Mouse (Mus musculus) kidney, adult 18-20 months (tissue): ENCODE data around the gene Myof.

ENCODE experiments used
- DNase-seq: peaks from one replicate; pipeline ENCODE4 v3.0.0; 2021

Gene Myof

DNA sequence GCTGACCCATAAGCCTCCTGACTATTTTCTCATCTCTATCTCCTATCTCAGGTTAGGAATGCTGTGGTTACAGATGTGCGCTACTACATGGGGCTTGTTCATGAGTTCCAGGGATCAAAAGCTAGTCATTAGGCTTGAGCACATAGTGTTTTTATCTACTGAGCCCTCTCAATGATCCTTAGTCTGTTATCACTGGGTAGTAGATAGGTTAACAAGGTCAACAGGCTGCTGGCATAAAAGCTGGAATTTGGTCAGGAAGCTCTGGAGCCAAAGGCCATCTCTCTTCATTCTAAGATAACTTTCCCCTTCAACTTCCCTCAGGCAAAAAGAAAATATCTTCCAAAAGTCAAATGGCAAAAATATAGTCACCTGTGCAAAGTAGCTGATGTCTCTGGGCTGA is 183.1 kb downstream of the Myof start:
- DNase-seq: no peak

DNA sequence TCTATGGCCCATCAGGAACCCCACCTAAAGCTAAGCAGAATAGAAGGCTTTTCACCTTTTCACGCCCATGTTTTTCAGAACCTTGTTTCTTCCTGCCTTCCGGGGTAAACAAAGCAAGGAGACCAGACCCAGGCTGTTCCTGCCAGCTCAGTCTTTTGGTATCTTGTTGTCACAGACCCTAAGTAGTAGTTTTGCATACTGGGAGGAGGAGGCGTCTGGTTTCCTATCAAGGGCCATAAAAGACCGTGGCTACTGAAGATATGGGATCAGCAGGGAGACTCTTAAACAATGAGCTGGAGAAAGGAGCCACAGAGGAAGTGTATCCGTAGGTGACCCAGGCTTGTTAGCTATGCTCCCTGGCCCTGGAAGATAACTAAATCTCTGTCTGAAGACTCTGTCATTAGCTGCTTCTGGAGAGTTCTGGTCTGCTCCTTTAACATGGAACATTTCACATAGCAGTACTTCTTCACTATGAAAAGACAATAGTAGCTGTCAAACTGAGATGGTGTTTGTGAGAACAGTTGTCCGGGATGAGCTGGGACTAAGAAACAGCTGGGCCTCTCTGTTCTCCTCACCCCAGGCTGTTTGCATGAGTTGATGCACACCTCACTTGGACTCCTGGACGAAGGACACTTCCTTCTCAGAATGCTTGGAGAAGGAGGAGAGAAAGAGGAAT is 184.8 kb downstream of the Myof start:
- no peak for DNase-seq

DNA sequence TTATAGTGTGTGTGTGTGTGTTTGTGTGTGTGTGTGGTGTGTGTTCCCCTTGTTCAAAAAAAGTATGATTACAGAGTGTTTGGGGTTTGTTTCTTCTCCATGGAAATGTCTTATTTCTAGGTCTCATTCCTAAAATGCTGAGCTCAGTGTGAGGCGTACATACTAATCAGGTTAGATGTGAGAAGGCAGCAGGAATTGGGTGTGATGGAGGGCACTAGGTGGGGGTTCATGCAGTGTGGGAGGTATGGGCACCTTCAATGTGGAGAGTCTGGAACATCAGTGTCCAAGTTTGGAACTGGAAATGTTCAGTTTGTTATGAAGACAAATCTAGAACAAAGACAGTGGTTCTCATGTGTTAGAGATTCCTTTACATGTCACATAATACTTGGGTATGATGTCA is 191.3 kb downstream of the Myof start:
- DNase-seq: no peak

DNA sequence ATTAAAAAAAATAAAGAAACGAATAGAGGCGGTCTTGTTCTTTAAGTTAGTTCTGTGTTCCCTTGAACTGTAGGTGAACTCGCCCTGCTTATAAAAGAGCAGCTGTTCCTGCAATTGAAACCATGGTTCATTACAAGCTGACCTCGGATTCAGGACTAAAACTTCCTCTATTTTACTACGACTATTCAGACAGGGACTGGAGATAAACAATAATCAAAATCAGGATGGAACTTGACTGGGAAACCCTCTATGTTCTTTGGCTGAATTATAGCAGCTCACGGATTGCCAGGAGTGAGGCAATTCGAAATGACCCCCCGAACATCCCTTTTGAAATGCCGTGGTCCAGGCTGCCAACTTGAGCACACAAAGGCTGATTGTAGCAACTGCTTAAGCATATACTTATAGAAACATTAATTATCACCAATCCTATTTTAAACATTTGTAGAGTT is 191.8 kb downstream of the Myof start:
- DNase-seq: no peak
